Mouse (Mus musculus): ENCODE results near the gene Sell. TPM values are rescaled to one million over a fixed set of nuclear protein-coding genes. Genes with fewer than 3 reads are reported as not detected.
"Not testable (repeated sequence)": the region's sequence is repeated elsewhere in the genome, so short reads cannot be mapped to it uniquely, and the experiment has no call there.

Sell gene
- not detected for polyA plus RNA-seq (2012; fragmentation: generic; extraction: Trizol)

DNA sequence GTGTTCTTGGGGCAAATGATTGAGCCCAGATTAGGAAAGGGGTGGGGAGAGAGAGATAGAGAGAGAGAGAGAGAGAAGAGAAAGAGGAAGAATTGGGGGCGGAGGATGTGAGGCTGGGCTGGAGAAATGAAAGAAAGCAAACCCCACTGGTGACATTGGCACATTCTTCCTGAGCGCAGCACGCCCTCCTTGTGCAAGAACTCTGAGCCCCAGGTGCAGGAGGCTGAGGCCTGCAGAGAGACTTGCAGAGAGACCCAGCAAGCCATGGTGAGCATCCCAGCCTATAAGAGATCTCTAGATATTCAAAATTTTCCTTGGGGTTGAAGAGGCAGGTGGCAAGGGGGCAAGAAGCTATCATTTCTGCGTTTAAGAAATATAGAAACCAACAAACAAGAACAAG is at the start of gene Sell:
Gene Sell, plus strand, starts transcription at position 58 of the 400 bp plus-strand sequence.
- TF ChIP-seq CEBPB (IDR thresholded peaks at IDR 0.05; ENCODE audit: insufficient read depth, poor library complexity, severe bottlenecking) (no peak), E2F4 (IDR thresholded peaks at IDR 0.05; ENCODE audit: insufficient read depth) (no peak), POLR2AphosphoS2 (IDR thresholded peaks at IDR 0.05; ENCODE audit: insufficient read length, low read depth) (no peak), TCF12 (IDR thresholded peaks at IDR 0.05; ENCODE audit: insufficient read depth, poor library complexity, severe bottlenecking) (no peak), TCF3 (IDR thresholded peaks at IDR 0.05; ENCODE audit: insufficient read length, low read depth) (no peak), MYOG (IDR thresholded peaks at IDR 0.05; ENCODE audit: control insufficient read depth in 1 of 3, insufficient read depth in 1 of 3, insufficient read length in 2 of 3, low read depth in 2 of 3) (no peak), SRF (IDR thresholded peaks at IDR 0.05; ENCODE audit: control insufficient read depth, insufficient read length, low read depth) (no peak), USF1 (IDR thresholded peaks at IDR 0.05; ENCODE audit: low read depth) (no peak), MAX (IDR thresholded peaks at IDR 0.05; ENCODE audit: low read depth) (no peak)
- Histone ChIP-seq H3ac (ENCODE audit: control insufficient read depth, insufficient read length) (no peak within 1 kb of the TSS), H3K4me3 (no peak within 1 kb of the TSS), H3K36me3 (ENCODE audit: control insufficient read depth, insufficient read depth) (no peaks in the 10 kb centered on the region), H3K79me2 (ENCODE audit: control insufficient read depth, insufficient read depth) (no peaks in the 10 kb centered on the region), H3K4me2 (ENCODE audit: low read depth) (no peak within 1 kb of the TSS), H3K27me3 (ENCODE audit: control insufficient read depth, insufficient read depth, insufficient read length) (no peaks in the 10 kb centered on the region)

DNA sequence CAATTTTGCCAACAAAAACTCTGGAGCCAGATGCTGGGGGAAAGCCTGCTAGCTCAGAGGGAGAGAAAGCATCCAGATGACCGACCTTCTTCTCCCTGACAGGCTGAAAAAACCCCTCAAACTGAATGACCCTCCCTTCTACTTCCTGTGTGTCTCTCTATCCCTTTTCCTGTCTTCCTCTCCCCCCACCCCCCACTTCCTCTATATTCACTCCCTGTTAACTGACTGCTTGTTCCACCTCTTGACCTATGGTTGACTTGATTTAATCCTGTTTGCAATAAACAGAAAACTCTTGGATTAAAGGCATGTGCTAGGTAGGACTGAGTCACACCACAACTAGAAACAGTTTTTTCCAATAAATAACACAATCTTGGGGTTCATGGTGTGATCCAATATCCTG is 47.2 kb upstream of the Sell start:
- Histone ChIP-seq H3K36me3 (ENCODE audit: control insufficient read depth, insufficient read depth) (no peaks in the 10 kb centered on the region), H3K27me3 (ENCODE audit: control insufficient read depth, insufficient read depth, insufficient read length) (no peaks in the 10 kb centered on the region), H3K79me2 (ENCODE audit: control insufficient read depth, insufficient read depth) (no peaks in the 10 kb centered on the region), H3ac (ENCODE audit: control insufficient read depth, insufficient read length) (no peak overlapping the region), H3K4me3 (no peak overlapping the region), H3K4me2 (ENCODE audit: low read depth) (no peak overlapping the region)
- TF ChIP-seq MYOD1 (IDR thresholded peaks at IDR 0.05; ENCODE audit: control insufficient read depth in 1 of 3, insufficient read length in 2 of 3, low read depth in 2 of 3) (no peak), MAX (IDR thresholded peaks at IDR 0.05; ENCODE audit: low read depth) (no peak), REST (IDR thresholded peaks at IDR 0.05; ENCODE audit: insufficient read depth, insufficient read length) (no peak), CEBPB (IDR thresholded peaks at IDR 0.05; ENCODE audit: insufficient read depth, poor library complexity, severe bottlenecking) (no peak), TCF3 (IDR thresholded peaks at IDR 0.05; ENCODE audit: insufficient read length, low read depth) (no peak), USF1 (IDR thresholded peaks at IDR 0.05; ENCODE audit: low read depth) (no peak), MYOG (IDR thresholded peaks at IDR 0.05; ENCODE audit: control insufficient read depth in 1 of 3, insufficient read depth in 1 of 3, insufficient read length in 2 of 3, low read depth in 2 of 3) (no peak), SRF (IDR thresholded peaks at IDR 0.05; ENCODE audit: control insufficient read depth, insufficient read length, low read depth) (no peak)

DNA sequence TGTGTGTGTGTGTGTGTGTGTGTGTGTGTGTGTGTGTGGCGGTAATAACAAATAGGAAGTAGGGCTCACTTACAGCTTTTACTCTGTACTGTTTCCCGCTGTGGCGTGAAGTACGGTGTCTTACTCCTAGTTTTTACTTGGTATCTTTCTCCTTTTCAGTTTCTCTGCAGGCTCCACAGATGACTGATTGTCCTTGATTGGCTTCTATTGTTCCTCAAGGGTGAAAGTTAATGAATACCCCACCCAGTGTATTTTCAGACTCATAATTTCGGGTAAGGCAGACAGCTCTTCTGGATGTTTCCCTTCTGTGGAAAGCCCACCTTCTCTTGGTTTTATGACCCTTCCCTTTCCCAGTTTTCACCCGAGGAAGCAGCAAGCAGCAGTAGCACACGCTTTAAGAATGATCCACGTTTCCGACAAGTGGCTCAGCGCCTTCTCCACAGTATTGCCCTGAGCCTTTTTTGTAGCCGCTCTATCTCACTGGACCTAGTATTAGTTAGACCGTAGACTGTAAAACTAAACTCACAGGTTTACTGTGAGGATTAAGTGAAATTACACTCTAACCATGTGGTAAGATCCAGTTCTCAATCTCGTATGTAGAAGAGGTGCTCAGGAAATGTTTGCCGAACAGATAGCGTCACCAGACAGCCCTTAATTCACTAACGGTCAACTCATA is 43.4 kb upstream of the Sell start:
- TF ChIP-seq POLR2A (IDR thresholded peaks at IDR 0.05; ENCODE audit: insufficient read length, low read depth), result no peak
- no peak for TF ChIP-seq TCF12 (IDR thresholded peaks at IDR 0.05; ENCODE audit: insufficient read depth, poor library complexity, severe bottlenecking)
- no peak for TF ChIP-seq CEBPB (IDR thresholded peaks at IDR 0.05; ENCODE audit: insufficient read depth, poor library complexity, severe bottlenecking)
- TF ChIP-seq POLR2AphosphoS2 (IDR thresholded peaks at IDR 0.05; ENCODE audit: insufficient read length, low read depth), result no peak
- TF ChIP-seq USF1 (IDR thresholded peaks at IDR 0.05; ENCODE audit: low read depth), result no peak
- no peak overlapping the region for H3K4me2 ChIP-seq (ENCODE audit: low read depth)

DNA sequence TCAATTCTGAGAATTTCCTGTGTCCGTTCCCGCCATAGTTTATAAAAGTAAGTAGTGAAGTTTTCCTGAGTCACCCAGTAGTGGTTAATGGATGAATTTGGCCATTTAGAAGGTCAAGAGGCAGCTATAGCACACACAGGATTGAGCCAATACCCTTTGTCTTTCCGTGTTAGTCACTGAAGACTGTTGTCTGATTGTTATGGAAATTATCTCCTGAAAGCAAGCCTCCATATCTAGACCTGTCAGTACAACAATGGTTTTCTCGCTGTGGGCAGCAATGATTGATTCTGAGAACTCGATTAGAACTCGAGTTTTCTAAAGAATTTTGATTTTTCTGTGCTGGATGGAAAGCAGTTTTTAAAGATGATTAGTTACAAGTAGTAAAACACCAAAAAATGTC is 42.0 kb upstream of the Sell start:
- H3K27me3 ChIP-seq (ENCODE audit: control insufficient read depth, insufficient read depth, insufficient read length), result no peaks in the 10 kb centered on the region
- no peaks in the 10 kb centered on the region for H3K36me3 ChIP-seq (ENCODE audit: control insufficient read depth, insufficient read depth)
- H3K4me2 ChIP-seq (ENCODE audit: low read depth), result no peak overlapping the region
- H3ac ChIP-seq (ENCODE audit: control insufficient read depth, insufficient read length), result no peak overlapping the region
- H3K79me2 ChIP-seq (ENCODE audit: control insufficient read depth, insufficient read depth), result no peaks in the 10 kb centered on the region
- no peak for TF ChIP-seq E2F4 (IDR thresholded peaks at IDR 0.05; ENCODE audit: insufficient read depth)
- no peak for TF ChIP-seq MYOD1 (IDR thresholded peaks at IDR 0.05; ENCODE audit: control insufficient read depth in 1 of 3, insufficient read length in 2 of 3, low read depth in 2 of 3)
- TF ChIP-seq SRF (IDR thresholded peaks at IDR 0.05; ENCODE audit: control insufficient read depth, insufficient read length, low read depth), result no peak
- TF ChIP-seq TCF3 (IDR thresholded peaks at IDR 0.05; ENCODE audit: insufficient read length, low read depth), result no peak
- no peak for TF ChIP-seq TCF12 (IDR thresholded peaks at IDR 0.05; ENCODE audit: insufficient read depth, poor library complexity, severe bottlenecking)
- TF ChIP-seq CEBPB (IDR thresholded peaks at IDR 0.05; ENCODE audit: insufficient read depth, poor library complexity, severe bottlenecking), result no peak
- TF ChIP-seq USF1 (IDR thresholded peaks at IDR 0.05; ENCODE audit: low read depth), result no peak
- no peak for TF ChIP-seq POLR2A (IDR thresholded peaks at IDR 0.05; ENCODE audit: insufficient read length, low read depth)
- no peak for TF ChIP-seq REST (IDR thresholded peaks at IDR 0.05; ENCODE audit: insufficient read depth, insufficient read length)
- no peak for TF ChIP-seq MYOG (IDR thresholded peaks at IDR 0.05; ENCODE audit: control insufficient read depth in 1 of 3, insufficient read depth in 1 of 3, insufficient read length in 2 of 3, low read depth in 2 of 3)
- no peak for TF ChIP-seq MAX (IDR thresholded peaks at IDR 0.05; ENCODE audit: low read depth)
- TF ChIP-seq POLR2AphosphoS2 (IDR thresholded peaks at IDR 0.05; ENCODE audit: insufficient read length, low read depth), result no peak
- no peak overlapping the region for H3K4me3 ChIP-seq

More for the DNA sequence above, 43.4 kb upstream of the Sell start:
- Histone ChIP-seq H3K36me3 (ENCODE audit: control insufficient read depth, insufficient read depth) (no peaks in the 10 kb centered on the region), H3K79me2 (ENCODE audit: control insufficient read depth, insufficient read depth) (no peaks in the 10 kb centered on the region), H3K4me3 (no peak overlapping the region), H3K27me3 (ENCODE audit: control insufficient read depth, insufficient read depth, insufficient read length) (no peaks in the 10 kb centered on the region), H3ac (ENCODE audit: control insufficient read depth, insufficient read length) (no peak overlapping the region)

DNA sequence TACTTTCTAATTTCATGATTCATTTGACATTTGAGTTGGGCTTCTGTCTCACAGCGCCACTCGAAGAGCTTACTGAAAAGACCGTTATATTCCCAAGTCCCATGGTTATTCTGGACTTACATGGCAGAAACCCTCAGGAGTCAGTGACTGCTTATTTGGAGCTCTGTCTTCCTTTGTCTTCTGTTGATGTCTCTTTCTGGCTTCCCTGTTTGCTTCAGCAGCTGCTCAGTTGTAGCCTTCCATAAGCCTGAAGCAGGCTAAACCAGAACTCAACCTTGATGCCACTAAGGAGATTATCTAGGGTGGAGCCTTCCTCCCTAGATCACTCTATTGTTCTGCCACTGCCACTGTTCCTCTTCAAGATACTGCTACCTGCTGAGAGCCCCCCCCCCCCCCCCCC is 41.0 kb upstream of the Sell start:
- not testable (repeated sequence) for H3K79me2 ChIP-seq (ENCODE audit: control insufficient read depth, insufficient read depth); H3ac ChIP-seq (ENCODE audit: control insufficient read depth, insufficient read length); H3K4me3 ChIP-seq; H3K36me3 ChIP-seq (ENCODE audit: control insufficient read depth, insufficient read depth); H3K27me3 ChIP-seq (ENCODE audit: control insufficient read depth, insufficient read depth, insufficient read length); H3K4me2 ChIP-seq (ENCODE audit: low read depth)

DNA sequence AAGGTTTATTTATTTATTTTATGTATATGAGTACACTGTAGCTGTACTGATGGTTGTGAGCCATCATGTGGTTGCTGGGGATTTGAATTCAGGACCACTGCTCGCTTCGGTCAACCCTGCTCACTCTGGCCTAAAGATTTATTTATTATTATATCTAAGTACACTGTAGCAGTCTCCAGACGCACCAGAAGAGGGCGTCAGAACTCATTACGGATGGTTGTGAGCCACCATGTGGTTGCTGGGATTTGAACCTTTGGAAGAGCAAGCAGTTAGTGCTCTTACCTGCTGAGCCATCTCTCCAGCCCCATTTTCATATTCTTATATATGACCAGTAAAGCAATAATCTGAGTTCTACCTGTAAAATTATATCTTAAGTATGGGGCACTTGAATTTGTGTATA is 39.7 kb upstream of the Sell start:
- not testable (repeated sequence) for H3K27me3 ChIP-seq (ENCODE audit: control insufficient read depth, insufficient read depth, insufficient read length); H3K4me2 ChIP-seq (ENCODE audit: low read depth); H3K79me2 ChIP-seq (ENCODE audit: control insufficient read depth, insufficient read depth)

More for the DNA sequence above, 39.7 kb upstream of the Sell start:
- not testable (repeated sequence) for H3K4me3 ChIP-seq; H3K36me3 ChIP-seq (ENCODE audit: control insufficient read depth, insufficient read depth); H3ac ChIP-seq (ENCODE audit: control insufficient read depth, insufficient read length)

Data from myocyte (in vitro differentiated cells).